Mouse (Mus musculus): ENCODE measurements around the gene Tlx3. TPM values are rescaled to one million over a fixed set of nuclear protein-coding genes. Genes with fewer than 3 reads are reported as not detected.

Tlx3 gene
- polyA plus RNA-seq, 1 experiment: not detected

GRCm38 (mm10) chr11:33151780-33152145 is 51.6 kb downstream of the Tlx3 start:
- peaks cover 10% of the 10 kb centered on the region for H3K27me3 ChIP-seq (ENCODE audit: control insufficient read depth, insufficient read depth, low read length)
- no peak for DNase-seq (ENCODE audit: low read depth in 1 of 2, low spot score in 2 of 2)
- WGBS: 81% methylated on average over 4 of the region's 4 CpGs
- H3K4me3 ChIP-seq (ENCODE audit: extremely low read depth, insufficient read depth, insufficient read length): no peak overlapping the region
- TF ChIP-seq CTCF (IDR thresholded peaks at IDR 0.05; ENCODE audit: extremely low read depth, insufficient read depth, insufficient read length, insufficient replicate concordance) (no peak), POLR2A (IDR thresholded peaks at IDR 0.05; ENCODE audit: low read depth, low read length) (no peak)
- peaks cover 20% of the 10 kb centered on the region for H3K36me3 ChIP-seq (ENCODE audit: control insufficient read depth, insufficient read depth, low read length)
- H3K4me1 ChIP-seq (ENCODE audit: control insufficient read depth, insufficient read depth, insufficient read length): peaks cover 7% of the 10 kb centered on the region
- H3K27ac ChIP-seq (ENCODE audit: insufficient read depth, low read length): no peak overlapping the region

- peaks cover 7% of the 10 kb centered on the region for H3K4me1 ChIP-seq (ENCODE audit: control insufficient read depth, insufficient read depth, insufficient read length)
- TF ChIP-seq CTCF (IDR thresholded peaks at IDR 0.05; ENCODE audit: extremely low read depth, insufficient read depth, insufficient read length, insufficient replicate concordance) (no peak), POLR2A (IDR thresholded peaks at IDR 0.05; ENCODE audit: low read depth, low read length) (no peak)
- H3K4me3 ChIP-seq (ENCODE audit: extremely low read depth, insufficient read depth, insufficient read length): no peak overlapping the region
- peaks cover 15% of the 10 kb centered on the region for H3K36me3 ChIP-seq (ENCODE audit: control insufficient read depth, insufficient read depth, low read length)
- 81% methylated on average over 3 of the region's 3 CpGs for WGBS
- H3K27me3 ChIP-seq (ENCODE audit: control insufficient read depth, insufficient read depth, low read length): peaks cover 13% of the 10 kb centered on the region
- DNase-seq (ENCODE audit: low read depth in 1 of 2, low spot score in 2 of 2): no peak
- H3K27ac ChIP-seq (ENCODE audit: insufficient read depth, low read length): no peak overlapping the region
Measured at GRCm38 (mm10) chr11:33151128-33151779, 52.1 kb downstream of the Tlx3 start.

Other genes starting within 250 kb of the Tlx3 start
- 0.62 and 0.95 TPM in 2 replicates for gene Fgf18, start 56.2 kb downstream of the Tlx3 start, polyA plus RNA-seq (2012; rRNA removed)
- 57.0 and 65.2 TPM in 2 replicates for gene Npm1, start 40.4 kb downstream of the Tlx3 start, polyA plus RNA-seq (2012; rRNA removed)
- not detected in 2 replicates for gene Gm12117, start 73.1 kb upstream of the Tlx3 start, polyA plus RNA-seq (2012; rRNA removed)

Data from spleen, adult 2 months (tissue).